Mouse (Mus musculus) intestine, postnatal 0 days (tissue): ENCODE data around the gene Cdk19. TPM values are rescaled to one million over a fixed set of nuclear protein-coding genes. Genes with fewer than 3 reads are reported as not detected.

Experiments used
- ATAC-seq: fragments of 200-750 bp; cut with Nextera tagmentation; 2 replicates; pipeline ENCODE4 v1.8.0; 2017; ENCODE audit warnings: mild to moderate bottlenecking, moderate TSS enrichment, moderate library complexity
- H3K27ac ChIP-seq: fragments of 300-500 bp; sonication (generic); 2 replicates; pipeline ENCODE4 v1.5.1; 2014; ENCODE audit warnings: mild to moderate bottlenecking, low read depth, low read length, moderate library complexity
- H3K27me3 ChIP-seq: fragments of 300-500 bp; sonication (generic); replicated peaks from 2 replicates; pipeline ENCODE4 v1.6.1; 2014; ENCODE audit warnings: low read length, mixed read lengths; ENCODE audit not compliant: control insufficient read depth, insufficient read depth
- H3K36me3 ChIP-seq: fragments of 300-500 bp; sonication (generic); 2 replicates; pipeline ENCODE4 v1.6.1; 2014; ENCODE audit warnings: mild to moderate bottlenecking, moderate library complexity; ENCODE audit not compliant: control insufficient read depth, insufficient read depth
- H3K4me1 ChIP-seq: fragments of 300-500 bp; sonication (generic); replicated peaks from 2 replicates; pipeline ENCODE4 v1.6.1; 2014; ENCODE audit warnings: antibody characterized with exemption, low read length, mixed read lengths; ENCODE audit not compliant: control insufficient read depth, insufficient read depth
- H3K4me2 ChIP-seq: fragments of 300-500 bp; sonication (generic); replicated peaks from 2 replicates; pipeline ENCODE4 v1.6.1; 2014; ENCODE audit warnings: low read depth, mild to moderate bottlenecking, moderate library complexity
- H3K4me3 ChIP-seq: fragments of 300-500 bp; sonication (generic); 2 replicates; pipeline ENCODE4 v1.5.1; 2014; ENCODE audit warnings: low read depth, low read length
- H3K9ac ChIP-seq: fragments of 300-500 bp; sonication (generic); 2 replicates; pipeline ENCODE4 v1.6.1; 2014; ENCODE audit warnings: mild to moderate bottlenecking, low read depth, low read length
- H3K9me3 ChIP-seq: fragments of 300-500 bp; sonication (generic); 2 replicates; pipeline ENCODE4 v1.6.1; 2016; ENCODE audit warnings: mixed run types; ENCODE audit not compliant: control insufficient read depth
- CTCF ChIP-seq: sonication (generic); IDR thresholded peaks from 2 replicates; pipeline ENCODE4 v1.5.1; 2016; ENCODE audit warnings: low read depth, mild to moderate bottlenecking, control low read depth, antibody characterized with exemption, moderate library complexity
- WGBS: fragments of 180-500 bp; shearing (Covaris S2); extraction: QIAGEN DNeasy Blood & Tissue Kit; methylation state at CpG from one replicate; pipeline ENCODE4 v1.1.7; 2014; 5-methylcytosine and 5-hydroxymethylcytosine counted together
- polyA plus RNA-seq: library from polyadenylated mRNA; unstranded; fragments of >200 nt; fragmentation: Nextera tagmentation; extraction: Ambion mirVana; gene quantifications from 2 replicates; pipeline ENCODE4 v1.2.1, GENCODE M21; 2015

Cdk19 gene
- polyA plus RNA-seq, 1 experiment from 2014 or later: 3.0 TPM

GRCm38 (mm10) chr10:40481534-40481933, 142.2 kb downstream of the Cdk19 start:
- Histone ChIP-seq H3K9me3 (no peaks in the 10 kb centered on the region), H3K4me2 (no peak overlapping the region), H3K27me3 (no peaks in the 10 kb centered on the region), H3K4me1 (peaks cover 7% of the 10 kb centered on the region; the same call in 1 of the 2 replicates), H3K9ac (no peak overlapping the region), H3K4me3 (no peak overlapping the region), H3K27ac (no peak overlapping the region), H3K36me3 (peaks cover 8% of the 10 kb centered on the region; the same call in 1 of the 2 replicates)
- 15% methylated on average over 3 of the region's 3 CpGs for WGBS
- ATAC-seq: peak; percentile 55
- TF ChIP-seq CTCF: no peak

GRCm38 (mm10) chr10:40482285-40482684, 142.9 kb downstream of the Cdk19 start:
- H3K36me3 ChIP-seq: peaks cover 8% of the 10 kb centered on the region; the same call in 1 of the 2 replicates
- no peak for TF ChIP-seq CTCF
- no peak overlapping the region for H3K4me2 ChIP-seq
- peaks cover 7% of the 10 kb centered on the region; the same call in 1 of the 2 replicates for H3K4me1 ChIP-seq
- no peaks in the 10 kb centered on the region for H3K27me3 ChIP-seq
- no peak overlapping the region for H3K4me3 ChIP-seq
- H3K27ac ChIP-seq: no peak overlapping the region
- no peaks in the 10 kb centered on the region for H3K9me3 ChIP-seq
- H3K9ac ChIP-seq: no peak overlapping the region
- no peak for ATAC-seq
- 64% methylated on average over 6 of the region's 6 CpGs for WGBS

- no peaks in the 10 kb centered on the region for H3K9me3 ChIP-seq
- no peaks in the 10 kb centered on the region for H3K27me3 ChIP-seq
- no peak for TF ChIP-seq CTCF
- no peak overlapping the region for H3K4me2 ChIP-seq
- ATAC-seq: no peak
- peaks cover 4% of the 10 kb centered on the region for H3K4me1 ChIP-seq
- no peak overlapping the region for H3K9ac ChIP-seq
- no peak overlapping the region for H3K27ac ChIP-seq
- no peaks in the 10 kb centered on the region for H3K36me3 ChIP-seq
- no peak overlapping the region for H3K4me3 ChIP-seq
- 86% methylated on average over 6 of the region's 6 CpGs for WGBS
Measured at GRCm38 (mm10) chr10:40489086-40489796, 149.9 kb downstream of the Cdk19 start.

GRCm38 (mm10) chr10:40491131-40491530, 151.8 kb downstream of the Cdk19 start:
- no peak overlapping the region for H3K27ac ChIP-seq
- H3K4me1 ChIP-seq: peaks cover 13% of the 10 kb centered on the region
- H3K9ac ChIP-seq: no peak overlapping the region
- H3K36me3 ChIP-seq: no peaks in the 10 kb centered on the region
- no peak overlapping the region for H3K4me3 ChIP-seq
- H3K9me3 ChIP-seq: no peaks in the 10 kb centered on the region
- TF ChIP-seq CTCF: no peak
- no peak overlapping the region for H3K4me2 ChIP-seq
- ATAC-seq: no peak
- H3K27me3 ChIP-seq: no peaks in the 10 kb centered on the region
- 88% methylated on average over 7 of the region's 7 CpGs for WGBS

- no peak for ATAC-seq
- no peak overlapping the region for H3K9ac ChIP-seq
Measured at GRCm38 (mm10) chr10:40491748-40492147, 152.4 kb downstream of the Cdk19 start.

GRCm38 (mm10) chr10:40494181-40495162, 155.1 kb downstream of the Cdk19 start:
- H3K4me3 ChIP-seq: no peak overlapping the region
- H3K36me3 ChIP-seq: no peaks in the 10 kb centered on the region
- peak; percentile 85 for ATAC-seq
- WGBS: 62% methylated on average over 9 of the region's 9 CpGs
- H3K4me2 ChIP-seq: peak overlapping the region; percentile 21; the same call in 1 of the 2 replicates
- no peaks in the 10 kb centered on the region for H3K27me3 ChIP-seq
- no peak for TF ChIP-seq CTCF
- H3K4me1 ChIP-seq: peaks cover 13% of the 10 kb centered on the region
- H3K9ac ChIP-seq: no peak overlapping the region
- no peaks in the 10 kb centered on the region for H3K9me3 ChIP-seq
- H3K27ac ChIP-seq: no peak overlapping the region

More at GRCm38 (mm10) chr10:40491748-40492147, 152.4 kb downstream of the Cdk19 start:
- Histone ChIP-seq H3K9me3 (no peaks in the 10 kb centered on the region), H3K4me3 (no peak overlapping the region), H3K4me1 (peaks cover 13% of the 10 kb centered on the region), H3K36me3 (no peaks in the 10 kb centered on the region), H3K27ac (no peak overlapping the region), H3K4me2 (no peak overlapping the region), H3K27me3 (no peaks in the 10 kb centered on the region)
- 62% methylated on average over 10 of the region's 10 CpGs for WGBS
- no peak for TF ChIP-seq CTCF
